Mouse (Mus musculus) olfactory bulb, adult 2 months (tissue): ENCODE measurements at regions not wholly inside any gene's neighbourhood (a gene's known extent, or its start where the extent isn't known, plus 50 kb on each side); places are given as distances from the start of the nearest gene placed in this dataset.

Source experiments
- CTCF ChIP-seq: fragments of 200-500 bp; IDR thresholded peaks from 2 replicates; pipeline ENCODE4 v1.5.1; 2012; ENCODE audit warnings: low read depth, mild to moderate bottlenecking, low read length, moderate library complexity; ENCODE audit not compliant: insufficient read depth
- POLR2A ChIP-seq: fragments of 200-500 bp; IDR thresholded peaks from 2 replicates; pipeline ENCODE4 v1.6.1; 2012; ENCODE audit warnings: mild to moderate bottlenecking, low read depth, low read length, moderate library complexity; ENCODE audit not compliant: insufficient read depth

- TF ChIP-seq POLR2A = no peak
- no peak for TF ChIP-seq CTCF
These were observed 175.2 kb downstream of the Gnat3 start for GRCm38 (mm10) chr5:18137450-18138061.
